Mouse (Mus musculus): Measurements from ENCODE around the gene Hist1h2bb.

Gene Hist1h2bb

GRCm38 (mm10) chr13:23728472-23729191, 17.9 kb upstream of the Hist1h2bb start:
- DNase-seq (ENCODE audit: low spot score in 2 of 2) = no peak

- no peak for DNase-seq (ENCODE audit: low spot score in 2 of 2)
Measured at GRCm38 (mm10) chr13:23729192-23729525, 17.4 kb upstream of the Hist1h2bb start.

GRCm38 (mm10) chr13:23729706-23730105, 16.8 kb upstream of the Hist1h2bb start:
- no peak for DNase-seq (ENCODE audit: low spot score in 2 of 2)

- no peak for DNase-seq (ENCODE audit: low spot score in 2 of 2)
Measured at GRCm38 (mm10) chr13:23730479-23730878, 16.1 kb upstream of the Hist1h2bb start.

- no peak for DNase-seq (ENCODE audit: low spot score in 2 of 2)
Measured at GRCm38 (mm10) chr13:23732156-23732804, 14.3 kb upstream of the Hist1h2bb start.

GRCm38 (mm10) chr13:23737091-23737490, 9.4 kb upstream of the Hist1h2bb start:
- DNase-seq (ENCODE audit: low spot score in 2 of 2) = no peak

- no peak for DNase-seq (ENCODE audit: low spot score in 2 of 2)
Measured at GRCm38 (mm10) chr13:23738041-23738440, 8.5 kb upstream of the Hist1h2bb start.

- DNase-seq (ENCODE audit: low spot score in 2 of 2) = peak; percentile 93 to 95
Measured at GRCm38 (mm10) chr13:23738677-23739068, 7.9 kb upstream of the Hist1h2bb start, which contains the start of gene Hist1h1c. TSS of gene Hist1h1c (plus strand) at chr13:23738808.

- peak; percentile 96 for DNase-seq (ENCODE audit: low spot score in 2 of 2)
Measured at GRCm38 (mm10) chr13:23739069-23739921, 7.2 kb upstream of the Hist1h2bb start.

GRCm38 (mm10) chr13:23739922-23740252, 6.6 kb upstream of the Hist1h2bb start:
- no peak for DNase-seq (ENCODE audit: low spot score in 2 of 2)

- DNase-seq (ENCODE audit: low spot score in 2 of 2) = no peak
Measured at GRCm38 (mm10) chr13:23740256-23740840, 6.2 kb upstream of the Hist1h2bb start.

GRCm38 (mm10) chr13:23740910-23741309, 5.6 kb upstream of the Hist1h2bb start:
- DNase-seq (ENCODE audit: low spot score in 2 of 2) = no peak

- DNase-seq (ENCODE audit: low spot score in 2 of 2) = no peak
Measured at GRCm38 (mm10) chr13:23742007-23742406, 4.5 kb upstream of the Hist1h2bb start.

- no peak for DNase-seq (ENCODE audit: low spot score in 2 of 2)
Measured at GRCm38 (mm10) chr13:23743215-23743614, 3.3 kb upstream of the Hist1h2bb start.

- DNase-seq (ENCODE audit: low spot score in 2 of 2) = no peak
Measured at GRCm38 (mm10) chr13:23743963-23744362, 2.6 kb upstream of the Hist1h2bb start.

GRCm38 (mm10) chr13:23744421-23745380, 1.8 kb upstream of the Hist1h2bb start:
- DNase-seq (ENCODE audit: low spot score in 2 of 2) = no peak

- peak; percentile 76 to 89 for DNase-seq (ENCODE audit: low spot score in 2 of 2)
Measured at GRCm38 (mm10) chr13:23745381-23746161, 963 bp upstream of the Hist1h2bb start, which contains the start of gene Hist1h3c. TSS of gene Hist1h3c (minus strand) at chr13:23745602.

GRCm38 (mm10) chr13:23747081-23747891, 752 bp downstream of the Hist1h2bb start:
- no peak for DNase-seq (ENCODE audit: low spot score in 2 of 2)

GRCm38 (mm10) chr13:23747892-23748288, 1.4 kb downstream of the Hist1h2bb start:
- DNase-seq (ENCODE audit: low spot score in 2 of 2) = no peak
